Mouse (Mus musculus): ENCODE measurements at regions not wholly inside any gene's neighbourhood (a gene's known extent, or its start where the extent isn't known, plus 50 kb on each side); places are given as distances from the start of the nearest gene placed in this dataset.
"Not testable (repeated sequence)": the region's sequence is repeated elsewhere in the genome, so short reads cannot be mapped to it uniquely, and the experiment has no call there.

GRCm38 (mm10) chr11:28993270-28993847, 137.2 kb upstream of the Pnpt1 start:
- peak; percentile 74 for DNase-seq (ENCODE audit: extremely low read depth, low read depth, low spot score)

GRCm38 (mm10) chr11:28998314-28999106, 132.0 kb upstream of the Pnpt1 start:
- DNase-seq (ENCODE audit: extremely low read depth, low read depth, low spot score), result no peak

GRCm38 (mm10) chr11:28999196-28999595, 131.3 kb upstream of the Pnpt1 start:
- DNase-seq (ENCODE audit: extremely low read depth, low read depth, low spot score), result no peak

GRCm38 (mm10) chr11:28999620-29000019, 130.9 kb upstream of the Pnpt1 start:
- DNase-seq (ENCODE audit: extremely low read depth, low read depth, low spot score), result no peak

GRCm38 (mm10) chr11:29000212-29000611, 130.3 kb upstream of the Pnpt1 start:
- DNase-seq (ENCODE audit: extremely low read depth, low read depth, low spot score), result no peak

GRCm38 (mm10) chr11:29017406-29017805, 113.1 kb upstream of the Pnpt1 start:
- DNase-seq (ENCODE audit: extremely low read depth, low read depth, low spot score), result no peak

- no peak for DNase-seq (ENCODE audit: extremely low read depth, low read depth, low spot score)
Observed at GRCm38 (mm10) chr11:29040817-29041216, 89.7 kb upstream of the Pnpt1 start.

- DNase-seq (ENCODE audit: extremely low read depth, low read depth, low spot score), result not testable (repeated sequence)
Observed at GRCm38 (mm10) chr11:29047985-29048610, 82.4 kb upstream of the Pnpt1 start.

- no peak for DNase-seq (ENCODE audit: extremely low read depth, low read depth, low spot score)
Observed at GRCm38 (mm10) chr11:29052625-29053024, 77.9 kb upstream of the Pnpt1 start.

GRCm38 (mm10) chr11:29069586-29069985, 61.0 kb upstream of the Pnpt1 start:
- not testable (repeated sequence) for DNase-seq (ENCODE audit: extremely low read depth, low read depth, low spot score)

GRCm38 (mm10) chr11:29072231-29072630, 58.3 kb upstream of the Pnpt1 start:
- no peak for DNase-seq (ENCODE audit: extremely low read depth, low read depth, low spot score)
